ENCODE assay signal across 9 mouse cellular contexts in genomic region chr11:76379921-76380544, GRCm38 (mm10). TPM values are rescaled to one million over a fixed set of nuclear protein-coding genes. Genes with fewer than 3 reads are reported as not detected.
A peak's percentile ranks its signal among the peaks of the same experiment; 100 is the strongest.
DNase-seq lines count a peak whose midpoint lies in the region; ATAC-seq and TF ChIP-seq lines count a peak whose summit lies in the region.
"Had no signal": no experiment of that assay in that cellular context is flagged by ENCODE, and none has a peak within 500 bp of the region (broad histone marks: within the 10 kb centered on the region; RNA-seq: fewer than 3 reads in every experiment).

No protein-coding gene starts in this region.

- H3K4me1 ChIP-seq in stomach, embryonic 14.5 days (ENCODE audit: control insufficient read depth, insufficient read depth, low read length), result peaks cover 30% of the 10 kb centered on the region
- H3K4me1 ChIP-seq in stomach, postnatal 0 days (replicated peaks; ENCODE audit: control insufficient read depth, insufficient read depth), result 0 out of 2 replicates have a peak, but pooled peaks cover 3% of the 10 kb centered on the region
- peaks cover 49% of the 10 kb centered on the region for H3K4me1 ChIP-seq in heart, embryonic 13.5 days

- no peak overlapping the region for H3K4me3 ChIP-seq in stomach, embryonic 14.5 days (ENCODE audit: low read depth, low read length)
- H3K4me3 ChIP-seq in stomach, postnatal 0 days (ENCODE audit: low read depth, low read length), result no peak overlapping the region
- H3K4me3 ChIP-seq in heart, embryonic 13.5 days, result no peak overlapping the region

- WGBS in stomach, embryonic 14.5 days, result 32% methylated on average over 11 of the region's 11 CpGs
- 46% methylated on average over 11 of the region's 11 CpGs for WGBS in stomach, postnatal 0 days
- 23% methylated on average over 11 of the region's 11 CpGs for WGBS in heart, embryonic 13.5 days

- no peak overlapping the region for H3K4me2 ChIP-seq in stomach, embryonic 14.5 days (replicated peaks; ENCODE audit: low read depth, low read length)
- H3K4me2 ChIP-seq in stomach, postnatal 0 days (replicated peaks; ENCODE audit: low read depth), result no peak overlapping the region
- peak overlapping the region; percentile 18 for H3K4me2 ChIP-seq in heart, embryonic 13.5 days

- DNase-seq in stomach, postnatal 0 days (ENCODE audit: low spot score), result no peak
- DNase-seq in kidney, postnatal 14 days, result peak; percentile 86
- DNase-seq in thymus, adult 18-20 months, result no peak
- DNase-seq in MN1 (ENCODE audit: low spot score), result no peak
- no peak for DNase-seq in frontal cortex, postnatal 25 days (ENCODE audit: low spot score in 2 of 2)
- no peak for DNase-seq in ovary, adult 18-20 months (ENCODE audit: low spot score)
- DNase-seq: right cerebral cortex, postnatal 14 days had no signal

- peak overlapping the region; percentile 29; the same call in 1 of the 2 replicates for H3K27ac ChIP-seq in stomach, embryonic 14.5 days (ENCODE audit: low read length)
- H3K27ac ChIP-seq in stomach, postnatal 0 days (replicated peaks), result no peak overlapping the region; the same call in 1 of the 2 replicates
- peak overlapping the region; percentile 64 for H3K27ac ChIP-seq in heart, embryonic 13.5 days (replicated peaks)

- H3K9ac ChIP-seq in stomach, embryonic 14.5 days (replicated peaks; ENCODE audit: low read depth, low read length), result no peak overlapping the region
- no peak overlapping the region for H3K9ac ChIP-seq in stomach, postnatal 0 days (ENCODE audit: low read length)
- peak overlapping the region; percentile 60 for H3K9ac ChIP-seq in heart, embryonic 13.5 days

- TF ChIP-seq CTCF in stomach, postnatal 0 days (IDR thresholded peaks at IDR 0.05; ENCODE audit: low read depth), result no peak

- no peak for TF ChIP-seq EP300 in stomach, postnatal 0 days (optimal IDR thresholded peaks at IDR 0.05)

- no peaks in the 10 kb centered on the region for H3K36me3 ChIP-seq in stomach, embryonic 14.5 days (ENCODE audit: control insufficient read depth, insufficient read depth, low read length)
- H3K36me3 ChIP-seq in stomach, postnatal 0 days (ENCODE audit: control insufficient read depth, insufficient read depth, low read length), result no peaks in the 10 kb centered on the region
- H3K36me3 ChIP-seq in heart, embryonic 13.5 days, result no peaks in the 10 kb centered on the region

- no peak for ATAC-seq in stomach, embryonic 14.5 days (ENCODE audit: insufficient number of reproducible peaks, insufficient read depth, low FRiP score, low read depth)
- ATAC-seq in stomach, postnatal 0 days (ENCODE audit: low FRiP score, low TSS enrichment), result no peak
- no peak; the same call in 1 of the 2 replicates for ATAC-seq in heart, embryonic 13.5 days (ENCODE audit: extremely low read depth, insufficient number of reproducible peaks, low FRiP score, low TSS enrichment)

- H3K27me3 ChIP-seq in stomach, embryonic 14.5 days (ENCODE audit: control insufficient read depth, insufficient read depth, low read length), result no peaks in the 10 kb centered on the region
- H3K27me3 ChIP-seq in stomach, postnatal 0 days (ENCODE audit: control insufficient read depth, insufficient read depth, low read length), result no peaks in the 10 kb centered on the region
- no peaks in the 10 kb centered on the region for H3K27me3 ChIP-seq in heart, embryonic 13.5 days (replicated peaks)

- H3K9me3 ChIP-seq in stomach, embryonic 14.5 days (ENCODE audit: control insufficient read depth, low read depth, low read length), result no peaks in the 10 kb centered on the region
- H3K9me3 ChIP-seq in stomach, postnatal 0 days (ENCODE audit: control insufficient read depth, low read length), result no peaks in the 10 kb centered on the region
- no peaks in the 10 kb centered on the region for H3K9me3 ChIP-seq in heart, embryonic 13.5 days

RNA-seq across cellular contexts. Expression of gene Nxn, which starts 18.9 kb away (rescaled TPM):
- polyA plus RNA-seq in stomach, embryonic 14.5 days (2014; fragmentation: Nextera tagmentation; extraction: Ambion mirVana), result 50.4 and 50.5 TPM in 2 replicates
- 22.4 and 24.0 TPM in 2 replicates for polyA plus RNA-seq in stomach, postnatal 0 days (2015; fragmentation: Nextera tagmentation; extraction: Ambion mirVana)
- polyA plus RNA-seq in heart, embryonic 13.5 days (2015; fragmentation: Nextera tagmentation; extraction: Ambion mirVana), result 23.2 and 23.6 TPM in 2 replicates

RNA-seq across cellular contexts. Expression of gene Timm22, which starts 26.7 kb away (rescaled TPM):
- polyA plus RNA-seq in stomach, embryonic 14.5 days (2014; fragmentation: Nextera tagmentation; extraction: Ambion mirVana), result 115 and 117 TPM in 2 replicates
- 75.7 and 82.1 TPM in 2 replicates for polyA plus RNA-seq in stomach, postnatal 0 days (2015; fragmentation: Nextera tagmentation; extraction: Ambion mirVana)
- 78.6 and 92.4 TPM in 2 replicates for polyA plus RNA-seq in heart, embryonic 13.5 days (2015; fragmentation: Nextera tagmentation; extraction: Ambion mirVana)
